Mouse (Mus musculus) G1E-ER4 (cell line): ENCODE results near the gene Samd5. TPM values are rescaled to one million over a fixed set of nuclear protein-coding genes. Genes with fewer than 3 reads are reported as not detected.

Experiments used
- GATA1 ChIP-seq: IDR thresholded peaks from one replicate; pipeline ENCODE4 v1.8.0; 2012; ENCODE audit warnings: low read length, inconsistent platforms
- polyA plus RNA-seq: library from polyadenylated mRNA; stranded (reverse); fragments of >175 nt; gene quantifications from 2 replicates; pipeline ENCODE4 v1.2.3, GENCODE M21; 2012

Samd5 gene
- polyA plus RNA-seq, 1 experiment, result not detected

- no peak for TF ChIP-seq GATA1
These were observed 776 bp upstream of the Samd5 start for GRCm38 (mm10) chr10:9675550-9676417.

- TF ChIP-seq GATA1, result no peak
These were observed 1.7 kb downstream of the Samd5 start for GRCm38 (mm10) chr10:9673276-9673675.

GRCm38 (mm10) chr10:9672751-9673150, 2.3 kb downstream of the Samd5 start:
- no peak for TF ChIP-seq GATA1

GRCm38 (mm10) chr10:9670351-9670750, 4.7 kb downstream of the Samd5 start:
- TF ChIP-seq GATA1, result no peak

GRCm38 (mm10) chr10:9668791-9669190, 6.2 kb downstream of the Samd5 start:
- TF ChIP-seq GATA1, result no peak

GRCm38 (mm10) chr10:9652946-9653345, 22.1 kb downstream of the Samd5 start:
- TF ChIP-seq GATA1, result no peak

- no peak for TF ChIP-seq GATA1
These were observed 24.8 kb downstream of the Samd5 start for GRCm38 (mm10) chr10:9650050-9650825.

- no peak for TF ChIP-seq GATA1
These were observed 26.5 kb downstream of the Samd5 start for GRCm38 (mm10) chr10:9648464-9648863.

GRCm38 (mm10) chr10:9647741-9648140, 27.3 kb downstream of the Samd5 start:
- TF ChIP-seq GATA1, result no peak

GRCm38 (mm10) chr10:9646391-9646790, 28.6 kb downstream of the Samd5 start:
- TF ChIP-seq GATA1, result no peak

GRCm38 (mm10) chr10:9643531-9643930, 31.5 kb downstream of the Samd5 start:
- TF ChIP-seq GATA1, result no peak

GRCm38 (mm10) chr10:9642077-9642476, 32.9 kb downstream of the Samd5 start:
- TF ChIP-seq GATA1, result no peak

GRCm38 (mm10) chr10:9640678-9641077, 34.3 kb downstream of the Samd5 start:
- TF ChIP-seq GATA1, result no peak

- no peak for TF ChIP-seq GATA1
These were observed 35.0 kb downstream of the Samd5 start for GRCm38 (mm10) chr10:9640056-9640455.

GRCm38 (mm10) chr10:9625356-9625755, 49.7 kb downstream of the Samd5 start:
- no peak for TF ChIP-seq GATA1

GRCm38 (mm10) chr10:9621926-9622688, 52.9 kb downstream of the Samd5 start:
- no peak for TF ChIP-seq GATA1
